Mouse (Mus musculus) cerebellum, postnatal 14 days (tissue): ENCODE measurements around the gene Shroom2.
"Not testable (repeated sequence)": the region's sequence is repeated elsewhere in the genome, so short reads cannot be mapped to it uniquely, and the experiment has no call there.

Experiments used
- DNase-seq, 2 experiments: peaks; one replicate each; pipeline ENCODE4 v3.0.0; 2021; ENCODE audit warnings: mixed read lengths in 2 of 2

Shroom2 gene

DNA sequence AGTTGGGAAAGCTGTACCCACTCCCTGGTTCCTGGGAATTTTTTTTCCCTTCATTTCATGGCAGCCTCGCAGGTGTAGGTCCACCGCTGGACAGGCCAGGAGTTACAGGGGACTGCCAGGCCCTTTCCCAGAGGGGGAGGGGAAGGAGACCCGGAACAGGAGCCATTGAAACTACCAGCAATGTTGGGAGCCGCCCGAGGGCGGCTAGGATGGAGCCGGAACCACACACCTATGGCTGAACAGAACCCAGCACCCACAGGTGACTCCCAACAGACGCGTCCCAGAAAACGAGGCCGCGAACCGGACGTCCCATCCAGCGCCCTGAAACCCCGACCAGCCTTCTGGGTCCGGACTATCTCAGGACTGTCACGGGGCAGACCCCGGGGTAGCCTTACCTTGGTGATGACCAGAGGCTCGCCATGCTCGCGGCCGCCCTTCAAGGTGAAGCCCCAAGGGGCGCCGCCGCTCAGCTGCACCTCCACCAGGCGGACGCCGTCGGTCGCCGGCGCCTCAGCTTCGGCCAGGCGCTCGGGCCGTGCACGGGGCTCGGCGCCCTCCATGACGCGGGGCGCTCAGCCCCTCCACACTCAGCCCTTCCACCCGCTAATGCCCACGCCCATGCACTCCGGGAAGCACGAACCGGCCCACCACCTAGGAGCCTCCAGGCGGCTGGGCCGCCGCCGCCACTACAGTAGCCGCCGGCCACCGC is at the start of gene Shroom2:
Shroom2 (minus strand) TSS at position 575 of the 709 bp plus-strand sequence.
- peak; percentile 1 to 4 for DNase-seq

DNA sequence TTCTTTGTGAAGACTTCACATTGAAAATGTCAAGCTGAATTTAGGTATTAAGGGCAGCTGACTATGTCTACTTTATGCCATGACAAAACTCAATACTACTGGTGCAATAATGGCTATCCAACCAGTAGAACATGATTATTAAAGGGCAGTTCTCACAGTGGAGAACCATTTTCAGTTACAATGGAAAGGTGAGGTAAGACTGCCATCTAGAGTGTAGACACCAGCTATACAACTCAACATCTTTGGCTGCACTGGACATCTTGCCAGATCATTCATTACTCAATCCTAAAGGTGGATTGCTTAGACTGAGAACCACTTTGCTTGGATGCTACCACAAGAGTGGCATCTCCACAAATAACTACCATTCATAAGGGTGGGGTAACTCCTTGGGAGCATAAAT is 49.7 kb upstream of the Shroom2 start:
- peak in 1 of 2 experiments; percentile 13 for DNase-seq

DNA sequence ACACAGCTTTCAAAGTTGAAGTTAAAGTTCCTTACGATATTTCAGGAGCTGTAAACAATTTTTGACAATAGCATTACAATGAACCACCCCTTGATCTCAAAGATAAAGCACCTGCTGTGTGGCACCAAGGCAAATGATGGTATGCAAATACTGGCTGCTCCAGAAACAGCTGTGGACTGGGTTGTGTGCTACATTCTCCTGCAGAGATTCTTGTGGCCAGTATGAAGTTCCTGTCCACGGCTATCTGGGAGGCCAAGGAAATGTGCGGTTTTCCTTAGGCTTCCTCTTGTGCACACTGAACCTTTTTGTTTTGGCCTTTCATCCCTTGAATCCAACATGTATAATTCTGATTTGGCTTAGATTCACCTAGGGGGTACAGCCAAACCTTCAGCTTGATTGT is 44.1 kb upstream of the Shroom2 start:
- DNase-seq, result no peak

DNA sequence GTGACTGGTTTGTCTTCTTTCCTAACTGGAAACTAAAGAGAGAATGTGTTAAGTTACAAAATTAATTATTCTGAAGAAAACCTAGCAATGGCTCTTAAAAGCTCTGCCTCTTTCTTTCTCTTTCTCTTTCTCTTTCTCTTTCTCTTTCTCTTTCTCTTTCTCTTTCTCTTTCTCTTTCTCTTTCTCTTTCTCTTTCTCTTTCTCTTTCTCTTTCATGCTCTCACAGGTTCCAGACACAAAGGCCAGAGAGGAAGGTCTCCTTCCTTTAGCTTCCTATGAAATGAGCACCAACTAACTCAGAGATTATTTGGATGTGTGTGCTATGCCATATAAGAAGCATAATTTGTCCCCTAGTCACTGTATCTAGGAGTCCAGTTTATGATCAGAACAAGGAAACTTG is 36.1 kb upstream of the Shroom2 start:
- no peak for DNase-seq

DNA sequence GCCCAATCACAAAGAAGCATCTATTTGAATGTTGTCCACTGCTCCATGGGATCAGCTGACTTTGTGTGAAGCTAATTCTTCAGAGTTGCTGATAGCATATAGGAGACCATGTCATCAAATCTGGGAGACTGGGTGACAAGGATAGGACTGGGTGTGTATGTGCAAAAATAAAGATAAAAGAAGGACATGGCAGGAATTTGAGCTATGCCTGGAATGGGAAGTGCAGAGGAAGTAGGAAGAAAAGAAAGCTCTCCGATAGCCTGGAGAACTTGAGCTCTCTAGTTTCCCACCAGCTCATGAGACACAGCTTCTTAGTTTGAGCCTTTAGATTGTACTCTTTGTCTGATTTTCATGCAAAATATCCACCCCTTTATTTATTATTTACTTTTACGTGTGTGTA is 19.3 kb upstream of the Shroom2 start:
- no peak for DNase-seq

DNA sequence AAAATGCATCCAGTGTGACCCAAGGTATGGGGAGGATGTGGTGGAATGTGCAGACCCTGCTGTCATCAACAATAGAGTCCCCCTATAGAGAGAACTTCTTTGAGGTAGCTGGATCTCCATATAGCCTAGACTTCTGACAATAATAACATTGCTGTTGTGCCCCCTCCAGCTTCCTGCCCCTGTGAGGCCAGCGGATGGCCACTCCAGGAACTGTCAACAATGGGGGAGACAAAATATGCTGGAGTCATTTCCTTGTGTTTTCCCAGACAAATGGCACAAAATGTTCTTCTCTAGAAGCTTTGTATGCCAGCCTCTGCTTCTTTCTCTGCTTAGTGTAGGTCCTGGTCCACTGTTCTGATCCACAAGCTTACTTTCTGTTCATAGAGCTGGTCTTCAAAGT is 18.9 kb upstream of the Shroom2 start:
- DNase-seq, result no peak

DNA sequence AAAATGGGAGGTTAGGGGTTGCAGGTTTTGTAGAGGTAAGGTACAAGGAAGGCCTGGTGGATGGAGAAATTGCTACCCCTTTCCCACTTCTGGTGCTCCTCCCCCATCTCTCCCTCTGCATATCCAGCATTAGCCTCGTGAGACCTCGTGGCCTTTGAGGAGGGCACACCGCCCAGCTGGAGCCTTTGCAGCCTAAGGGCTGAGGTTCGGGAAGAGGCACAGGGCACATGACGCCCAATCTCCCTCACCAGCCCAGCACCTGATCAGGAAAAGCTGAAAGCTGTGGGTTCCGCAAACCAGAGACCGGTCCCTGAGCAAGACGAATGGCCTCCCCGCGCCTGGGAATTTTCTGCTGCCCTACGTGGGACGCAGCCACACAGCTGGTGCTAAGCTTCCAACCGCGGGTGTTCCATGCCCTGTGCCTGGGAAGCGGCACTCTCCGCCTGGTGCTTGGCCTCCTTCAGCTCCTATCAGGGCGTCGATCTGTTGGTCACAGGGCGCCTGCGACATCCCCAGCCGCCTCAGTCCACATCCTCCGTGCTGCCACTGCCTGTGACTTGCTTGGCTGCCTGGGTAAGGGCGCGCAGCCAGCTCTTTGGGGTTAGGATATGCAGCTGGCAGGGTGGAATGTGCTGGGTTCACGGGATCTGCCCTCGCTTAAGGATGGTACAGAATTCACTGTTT is 12.6 kb upstream of the Shroom2 start, which contains the start of gene Gpr143:
Gpr143 (plus strand) TSS at position 202 of the 684 bp plus-strand sequence.
- DNase-seq, result peak; percentile 3 to 26

DNA sequence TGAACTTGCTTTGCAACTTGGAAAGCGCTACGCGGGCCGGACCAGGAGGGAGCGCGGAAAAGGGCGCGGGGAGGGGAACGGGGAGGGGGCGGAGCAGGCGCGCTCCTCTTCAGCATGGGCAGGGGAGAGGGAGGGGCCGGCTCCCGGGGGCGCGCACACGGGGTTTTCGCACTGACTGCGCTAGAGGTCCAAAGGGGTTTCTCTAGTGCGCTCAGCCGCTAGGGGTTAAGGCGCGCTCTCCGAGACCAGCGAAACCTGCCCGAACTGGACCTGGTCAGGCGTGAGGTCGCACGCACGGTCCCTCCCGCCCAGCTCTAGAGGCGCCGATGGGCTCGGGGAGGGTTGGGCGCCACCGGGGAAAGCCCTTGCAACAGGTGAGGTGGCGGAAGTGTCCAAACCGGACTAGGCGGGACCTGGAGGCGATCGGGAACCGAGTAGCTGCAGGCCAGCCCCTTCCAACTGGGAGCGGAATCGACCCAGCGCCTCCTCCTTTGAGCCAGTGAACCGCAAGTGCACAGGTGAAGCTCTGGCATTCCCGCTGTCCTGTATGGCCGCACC is 414 bp upstream of the Shroom2 start:
- DNase-seq, result peak; percentile 16 to 27

DNA sequence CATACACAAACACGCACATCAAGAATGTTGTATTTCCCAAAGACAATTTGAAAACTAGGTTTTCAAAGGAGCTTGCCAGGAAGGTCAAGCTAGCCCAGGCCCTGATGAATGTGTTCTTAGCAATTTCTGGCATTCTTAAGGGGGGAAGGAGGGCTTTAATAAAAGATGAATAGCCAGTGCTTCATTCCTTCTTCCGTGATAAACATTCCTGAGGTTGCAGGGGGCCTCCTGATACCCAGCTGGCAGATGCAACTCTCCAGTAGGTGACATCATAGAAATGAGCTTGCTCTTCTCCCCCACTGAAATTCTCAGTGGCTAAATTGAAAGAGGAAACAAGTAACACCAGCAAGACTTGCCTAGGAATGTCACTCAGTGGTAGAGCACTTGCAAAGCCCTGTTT is 5.1 kb downstream of the Shroom2 start:
- no peak for DNase-seq

DNA sequence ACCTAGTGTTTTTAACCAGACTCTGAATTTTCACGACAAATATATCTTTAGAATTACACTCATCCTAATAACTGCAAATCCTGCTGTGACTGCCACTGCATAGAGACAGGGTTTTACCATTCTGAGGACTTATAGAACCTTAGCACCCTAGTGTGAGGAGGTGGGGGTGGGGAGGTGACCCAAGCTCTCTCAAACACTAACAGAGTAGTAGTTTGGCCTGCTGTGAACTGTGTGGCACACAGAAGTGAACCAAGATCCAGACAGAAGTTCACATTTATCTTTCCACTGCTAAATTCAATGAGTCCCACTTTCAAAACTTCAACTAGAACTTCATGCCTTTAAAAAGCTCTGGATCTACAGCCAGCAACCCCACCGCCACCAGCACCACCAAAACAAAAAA is 6.4 kb downstream of the Shroom2 start:
- no peak for DNase-seq

DNA sequence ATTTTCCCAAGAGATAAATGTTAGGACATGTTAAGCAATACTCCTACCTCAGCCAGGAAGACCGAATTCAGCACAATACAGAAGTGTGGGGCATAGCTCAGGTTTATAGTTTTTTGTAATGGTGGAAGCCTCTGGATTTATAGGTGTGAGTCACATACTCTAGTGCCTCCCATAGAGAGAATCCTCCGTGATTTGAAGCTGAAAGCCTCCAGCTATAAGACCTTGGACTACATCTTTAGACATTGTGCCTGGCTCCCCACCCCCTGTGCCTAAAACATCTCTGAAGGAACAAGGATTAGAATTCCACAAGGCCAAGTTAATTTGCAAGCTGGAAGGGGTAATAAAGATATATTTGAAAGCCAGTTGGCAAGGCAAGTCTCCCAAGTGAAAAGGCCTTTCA is 6.8 kb downstream of the Shroom2 start:
- no peak for DNase-seq

DNA sequence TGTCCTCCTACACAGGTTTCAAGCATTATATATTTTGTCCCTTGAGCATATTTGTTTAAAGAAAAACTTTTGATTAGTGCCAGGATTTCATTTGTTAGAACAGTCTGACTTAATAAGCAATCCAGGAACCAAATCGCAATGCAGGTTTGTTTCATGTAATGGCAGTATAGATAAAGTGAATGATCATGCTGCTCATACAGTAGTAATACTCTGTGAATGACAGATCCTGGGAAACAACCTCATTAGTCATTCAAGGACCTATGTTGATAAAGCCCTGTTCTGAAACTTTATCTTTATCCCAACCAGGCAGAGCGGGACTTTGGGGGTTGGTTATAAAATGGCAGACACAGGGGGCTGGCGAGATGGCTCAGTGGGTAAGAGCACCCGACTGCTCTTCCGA is 13.0 kb downstream of the Shroom2 start:
- DNase-seq, result no peak

DNA sequence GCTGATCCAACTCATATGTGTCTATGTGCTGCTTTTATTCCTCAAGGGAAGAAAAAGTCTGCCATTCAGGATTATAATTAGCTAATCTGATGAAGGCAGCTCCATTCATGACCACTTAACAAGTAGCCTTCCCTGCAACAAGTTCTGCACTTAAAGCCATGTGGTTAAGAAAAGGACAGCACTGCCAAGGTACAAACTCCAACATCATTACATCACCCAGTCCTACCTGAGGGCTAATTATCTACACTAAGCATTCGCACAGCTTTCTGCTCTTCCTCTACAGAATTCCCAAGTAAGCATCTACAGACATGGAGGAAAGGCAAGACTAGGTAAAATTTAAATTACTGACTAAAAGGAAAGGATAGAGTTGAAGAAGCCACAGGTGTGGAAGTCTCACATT is 13.4 kb downstream of the Shroom2 start:
- DNase-seq, result no peak

DNA sequence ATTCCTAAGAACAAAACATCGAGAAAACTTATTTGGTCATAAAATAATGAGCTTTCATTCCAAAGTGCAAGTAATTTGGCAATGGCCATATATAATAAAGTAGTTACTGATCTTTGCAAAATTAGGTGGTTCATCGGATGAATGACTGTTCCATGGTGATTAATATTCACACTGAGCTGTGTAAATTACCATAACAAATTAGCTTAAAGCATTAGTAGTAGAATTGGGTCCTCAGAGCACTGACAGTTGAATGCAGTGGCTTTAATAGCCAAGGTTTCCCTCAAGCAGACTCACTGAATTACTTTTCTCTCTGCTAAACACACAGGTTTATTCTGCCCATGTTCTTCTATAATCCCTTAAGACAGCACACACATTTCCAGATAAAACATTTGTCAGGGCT is 23.3 kb downstream of the Shroom2 start:
- DNase-seq, result no peak

DNA sequence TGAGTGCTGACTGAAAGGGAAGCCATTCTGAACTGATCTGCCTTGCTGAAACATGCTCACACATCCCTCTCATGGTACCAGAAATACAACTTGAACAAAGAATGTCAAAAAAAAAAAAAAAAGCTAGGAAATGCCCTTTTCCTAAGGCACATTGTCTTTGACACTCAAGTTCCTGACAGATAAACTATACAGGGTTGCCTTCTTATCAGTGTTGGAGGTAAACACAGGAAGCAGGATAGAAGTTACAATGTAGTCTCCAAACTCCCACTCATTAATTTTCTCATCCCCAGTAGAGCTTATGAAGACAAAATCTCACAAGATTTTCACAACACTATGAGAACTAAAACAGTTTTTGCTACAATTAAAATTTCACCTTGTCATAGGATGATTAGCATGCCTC is 25.6 kb downstream of the Shroom2 start:
- no peak for DNase-seq

DNA sequence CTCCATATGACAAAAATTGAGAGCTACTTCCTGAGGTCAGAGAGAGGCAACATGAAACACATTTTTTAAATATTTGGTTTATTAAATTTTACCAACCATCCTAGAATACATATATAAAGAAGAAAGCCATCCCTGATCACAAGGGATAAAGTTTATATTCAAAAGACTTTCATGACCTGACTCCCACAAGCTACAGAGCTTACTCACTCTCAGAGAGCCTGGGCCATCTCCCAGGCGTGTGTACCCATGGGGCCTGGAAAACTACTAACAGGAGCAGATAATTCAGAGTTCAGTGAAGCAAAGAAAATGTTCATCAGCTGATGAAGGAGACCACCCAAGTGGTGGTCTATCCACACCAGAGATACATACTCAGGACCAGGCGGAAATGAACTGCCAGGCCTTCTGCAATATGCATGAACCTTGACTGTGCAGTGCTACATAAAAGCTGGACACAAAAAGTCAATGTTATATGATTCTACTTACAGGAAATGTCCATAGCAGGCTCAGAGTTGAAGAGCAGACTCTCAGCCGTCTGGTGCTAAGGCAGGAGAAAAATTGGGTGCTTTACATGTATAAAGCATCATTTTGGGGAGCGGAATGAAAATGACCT is 30.4 kb downstream of the Shroom2 start:
- DNase-seq, result no peak

DNA sequence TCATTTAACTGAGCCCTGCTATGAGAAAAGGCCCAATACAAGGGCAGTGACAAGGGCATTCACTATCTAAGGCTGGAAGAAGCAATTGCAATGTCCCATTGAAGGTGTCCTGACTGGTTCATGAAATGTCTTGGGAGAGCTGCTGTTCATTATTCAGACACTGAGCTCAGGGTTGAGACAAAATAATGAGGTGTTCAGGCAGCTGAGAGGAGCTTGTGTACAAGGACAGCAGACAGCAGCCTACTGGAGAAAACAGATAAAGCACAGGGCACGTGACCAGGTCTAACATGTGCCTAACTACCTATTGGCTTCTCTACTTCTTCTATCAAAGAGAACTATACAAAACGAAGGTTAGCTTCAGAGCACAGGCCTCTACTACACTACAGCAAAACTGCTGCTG is 31.1 kb downstream of the Shroom2 start:
- no peak for DNase-seq

DNA sequence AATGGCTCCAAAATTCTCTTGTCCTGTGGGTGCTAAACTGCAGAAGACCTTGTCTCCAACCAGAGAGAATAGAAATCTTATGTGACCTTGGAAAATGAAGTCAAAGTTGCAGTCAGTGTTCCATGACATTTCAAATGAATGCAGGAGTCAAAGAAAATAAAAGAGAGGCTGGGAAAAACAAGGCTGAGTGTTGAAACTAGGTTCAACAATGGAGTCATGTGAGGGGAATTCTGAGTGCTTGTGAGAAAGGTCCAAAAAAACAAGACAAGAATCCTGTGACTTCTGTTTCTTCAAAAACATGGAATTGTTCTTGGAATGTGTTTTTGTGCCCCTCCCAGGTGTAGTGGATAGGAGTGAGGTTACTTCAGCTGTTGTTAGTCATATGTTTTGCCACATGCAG is 34.0 kb downstream of the Shroom2 start:
- no peak for DNase-seq

DNA sequence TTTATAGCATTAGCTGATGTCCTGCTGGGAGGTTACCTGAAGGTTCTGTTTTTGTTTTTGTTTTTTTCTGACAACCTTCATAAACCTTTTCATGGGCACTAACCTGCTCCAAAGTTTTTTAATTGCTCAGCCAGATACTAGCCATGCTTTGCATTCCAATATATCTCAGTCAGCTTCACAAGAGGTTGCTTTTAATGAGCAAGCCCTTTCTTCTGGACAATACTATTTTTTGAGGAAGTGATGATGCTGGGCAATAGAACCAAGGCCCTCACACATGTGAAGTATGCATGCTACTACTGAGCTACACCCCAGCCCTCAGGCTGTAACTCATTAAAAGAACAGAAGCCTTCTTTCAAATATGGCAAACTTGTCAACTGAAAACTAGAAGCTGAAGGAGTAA is 52.6 kb downstream of the Shroom2 start:
- no peak for DNase-seq

DNA sequence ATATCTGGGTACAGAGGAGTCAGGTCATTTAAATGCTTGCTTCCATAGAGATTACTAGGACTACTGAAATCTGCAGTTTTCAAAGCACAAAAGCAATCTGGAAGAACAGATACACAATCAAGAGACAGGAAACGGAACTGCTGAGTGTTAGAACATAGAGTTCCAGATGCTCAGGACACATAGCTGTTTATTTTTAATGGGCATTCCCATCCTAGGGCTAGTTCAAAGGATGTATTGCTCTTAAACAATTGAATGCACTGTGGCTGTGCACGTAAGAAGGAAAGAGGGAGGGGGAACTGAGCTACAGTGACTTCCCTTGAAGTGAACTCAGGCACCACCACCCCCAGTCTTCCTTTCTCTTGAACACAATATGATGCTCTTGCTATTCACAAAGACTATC is 58.5 kb downstream of the Shroom2 start:
- DNase-seq, result not testable (repeated sequence)

DNA sequence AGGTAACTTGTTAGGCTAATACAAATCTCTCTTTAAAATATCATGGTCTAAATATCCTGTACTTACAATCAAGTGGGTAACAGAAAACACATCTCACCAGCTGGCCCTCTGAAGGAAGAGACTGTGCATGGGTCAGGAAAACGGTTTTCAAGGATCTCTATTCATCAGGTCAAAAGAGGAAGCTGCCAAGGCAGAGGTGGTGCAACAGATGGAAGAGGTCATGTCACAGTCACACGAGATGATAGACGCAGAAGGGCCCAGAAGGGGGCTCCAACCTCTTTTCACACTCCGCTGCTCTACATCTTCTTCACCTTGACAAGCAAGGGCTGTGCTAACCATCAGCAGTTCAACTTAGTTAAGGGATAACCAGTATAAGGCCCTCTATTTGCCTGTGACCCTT is 60.9 kb downstream of the Shroom2 start:
- DNase-seq, result no peak

DNA sequence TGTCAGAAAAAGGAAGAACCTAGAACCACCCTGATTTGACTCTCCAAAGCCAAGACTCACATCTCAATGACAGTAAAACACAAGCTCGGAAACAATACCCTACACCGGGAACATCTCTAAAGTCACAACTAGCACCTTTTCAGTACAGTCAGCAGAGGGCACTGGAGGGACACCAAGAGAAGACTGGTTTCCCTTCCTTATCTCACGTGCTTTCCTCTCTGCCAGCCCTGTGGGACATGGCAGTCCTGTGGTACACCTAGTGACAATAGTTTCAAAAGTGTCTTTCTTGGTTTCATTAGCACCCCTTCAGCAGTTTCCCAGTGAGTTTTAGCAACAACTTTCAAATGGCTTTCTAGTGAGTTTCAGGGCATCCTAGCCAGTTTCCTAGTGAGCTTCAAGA is 63.9 kb downstream of the Shroom2 start:
- DNase-seq, result peak; percentile 26 to 46

DNA sequence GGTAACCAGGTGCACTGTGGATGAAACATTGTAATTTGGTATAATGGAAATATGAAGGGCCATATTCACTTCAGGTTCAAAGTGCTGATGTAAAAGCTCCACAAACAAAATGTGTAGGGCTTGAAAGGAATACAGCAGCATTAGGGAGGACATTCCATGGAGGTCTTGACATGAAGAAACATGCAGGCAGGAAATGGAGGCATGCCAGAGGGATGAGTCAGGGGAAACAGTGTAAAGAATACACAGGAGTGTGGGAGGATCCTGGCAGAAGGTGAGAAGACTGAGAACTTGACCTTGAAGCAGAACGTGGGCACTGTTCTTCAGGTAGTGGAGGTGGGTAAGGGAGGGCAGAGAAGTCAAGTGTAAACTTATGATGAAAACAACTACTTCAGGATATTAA is 65.6 kb downstream of the Shroom2 start:
- no peak for DNase-seq

DNA sequence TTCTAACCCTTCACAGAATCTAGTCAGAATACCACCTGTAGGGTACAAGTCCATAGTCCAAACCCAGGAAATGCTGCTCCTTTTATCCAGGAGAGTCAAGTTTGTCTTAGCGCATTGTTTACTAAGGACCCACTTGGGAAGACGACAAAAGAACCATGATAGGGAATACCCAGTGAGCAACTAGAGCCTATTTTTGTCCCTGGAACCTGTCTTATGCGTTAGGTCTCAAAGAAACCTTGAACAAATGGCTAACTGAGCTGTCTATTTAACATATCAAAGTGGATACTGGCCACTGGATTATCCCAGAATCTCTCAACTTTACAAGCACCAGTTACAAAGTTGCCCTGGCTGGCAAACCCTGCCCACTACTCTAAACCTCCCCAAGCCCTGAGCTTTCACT is 67.6 kb downstream of the Shroom2 start:
- DNase-seq, result no peak
